Mouse (Mus musculus): ENCODE measurements around the gene Gm47959.

Gene Gm47959

GRCm38 (mm10) chr1:83032508-83032907, 32.2 kb downstream of the Gm47959 start:
- DNase-seq (ENCODE audit: low read depth, low spot score): no peak

- no peak for DNase-seq (ENCODE audit: low read depth, low spot score)
These were observed 34.2 kb downstream of the Gm47959 start for GRCm38 (mm10) chr1:83034509-83034908.

GRCm38 (mm10) chr1:83036892-83037667, 36.7 kb downstream of the Gm47959 start:
- DNase-seq (ENCODE audit: low read depth, low spot score): no peak

GRCm38 (mm10) chr1:83038109-83038672, 37.8 kb downstream of the Gm47959 start, which contains the start of gene Slc19a3:
TSS of gene Slc19a3 (minus strand) at chr1:83038448.
- no peak for DNase-seq (ENCODE audit: low read depth, low spot score)

GRCm38 (mm10) chr1:83039080-83039479, 38.7 kb downstream of the Gm47959 start:
- no peak for DNase-seq (ENCODE audit: low read depth, low spot score)

GRCm38 (mm10) chr1:83042380-83042779, 42.0 kb downstream of the Gm47959 start, which contains the start of gene Krtap28-10:
TSS of gene Krtap28-10 (minus strand) at chr1:83042480.
- DNase-seq (ENCODE audit: low read depth, low spot score): no peak

GRCm38 (mm10) chr1:83044882-83045427, 44.6 kb downstream of the Gm47959 start, which contains the start of gene Gm47969:
TSS of gene Gm47969 (plus strand) at chr1:83044932.
- no peak for DNase-seq (ENCODE audit: low read depth, low spot score)
